In the genomic region with DNA sequence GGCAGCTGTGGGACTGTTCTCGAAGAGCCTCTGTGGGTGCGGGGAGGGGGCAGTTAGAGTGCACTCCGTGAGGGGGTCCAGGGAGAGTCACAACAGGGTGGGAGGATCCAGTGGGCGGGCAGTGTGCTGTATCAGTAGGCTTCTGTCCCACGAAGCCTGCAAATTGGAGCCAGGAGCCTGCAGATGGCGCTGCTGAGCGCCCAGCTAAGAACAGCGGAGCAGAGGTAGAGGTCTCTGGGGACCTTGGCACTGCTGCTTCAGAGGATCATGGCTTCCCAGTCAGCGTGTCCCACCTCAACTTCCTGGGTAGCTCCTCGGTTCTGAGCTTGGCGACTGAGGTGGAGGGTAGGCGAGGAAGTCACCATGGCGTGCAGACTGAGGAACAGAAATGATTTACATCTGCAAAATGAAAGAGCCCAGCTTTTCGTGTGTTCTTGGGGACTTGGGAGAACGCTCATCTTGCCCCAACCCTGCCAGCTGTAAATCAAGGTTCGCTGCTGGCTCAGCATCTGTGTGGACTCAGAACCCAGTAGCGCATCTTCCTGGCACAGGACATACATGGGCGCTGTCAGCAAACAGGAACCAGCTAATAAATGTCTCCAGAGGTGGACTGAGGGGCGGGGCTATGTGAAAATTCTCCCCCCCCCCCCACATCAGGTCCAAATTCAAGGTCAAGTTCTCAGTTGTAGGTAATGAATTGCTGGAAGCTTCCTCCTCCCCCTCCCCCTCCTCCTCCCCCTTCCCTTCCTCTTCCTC, we compare ENCODE assay signal across 8 mouse cellular contexts. TPM values are rescaled to one million over a fixed set of nuclear protein-coding genes. Genes with fewer than 3 reads are reported as not detected.
DNase-seq lines count a peak whose midpoint lies in the region; ATAC-seq lines count a peak whose summit lies in the region.

No protein-coding gene starts in this region.

- DNase-seq in left cerebral cortex, postnatal 4 days = peak; percentile 42
- DNase-seq in left cerebral cortex, adult 9 months (ENCODE audit: low spot score in 2 of 2) = no peak
- DNase-seq in hindbrain, embryonic 14.5 days (ENCODE audit: low spot score) = peak; percentile 49
- DNase-seq in MN1 (ENCODE audit: low spot score) = no peak
- no peak for DNase-seq in left cerebral cortex, postnatal 25 days (ENCODE audit: low spot score in 2 of 2)

- H3K9me3 ChIP-seq in hindbrain, embryonic 14.5 days (ENCODE audit: control insufficient read depth, low read length) = no peaks in the 10 kb centered on the region
- no peaks in the 10 kb centered on the region for H3K9me3 ChIP-seq in liver, embryonic 12.5 days (replicated peaks)
- H3K9me3 ChIP-seq in neural tube, embryonic 15.5 days (replicated peaks) = no peaks in the 10 kb centered on the region

- 28% methylated on average over 19 of the region's 19 CpGs for WGBS in hindbrain, embryonic 14.5 days
- WGBS in liver, embryonic 12.5 days (ENCODE audit: insufficient replicate concordance) = 22% methylated on average over 19 of the region's 19 CpGs
- 21% methylated on average over 19 of the region's 19 CpGs for WGBS in neural tube, embryonic 15.5 days

- intact Hi-C loops in left cerebral cortex, postnatal 4 days (cut with DNase I) = no loop called here
- intact Hi-C loops in left cerebral cortex, postnatal 25 days (cut with DNase I) = no loop called here

- no peaks in the 10 kb centered on the region for H3K4me1 ChIP-seq in hindbrain, embryonic 14.5 days (replicated peaks; ENCODE audit: control insufficient read depth, insufficient read depth, low read length)
- H3K4me1 ChIP-seq in liver, embryonic 12.5 days = peaks cover 24% of the 10 kb centered on the region
- peaks cover 5% of the 10 kb centered on the region for H3K4me1 ChIP-seq in neural tube, embryonic 15.5 days

- no peak overlapping the region for H3K9ac ChIP-seq in hindbrain, embryonic 14.5 days
- H3K9ac ChIP-seq in liver, embryonic 12.5 days = peak overlapping the region; percentile 53; the same call in 1 of the 2 replicates
- no peak overlapping the region for H3K9ac ChIP-seq in neural tube, embryonic 15.5 days (replicated peaks)

- H3K36me3 ChIP-seq in hindbrain, embryonic 14.5 days (replicated peaks; ENCODE audit: control insufficient read depth, insufficient read depth) = no peaks in the 10 kb centered on the region
- H3K36me3 ChIP-seq in liver, embryonic 12.5 days = no peaks in the 10 kb centered on the region
- H3K36me3 ChIP-seq in neural tube, embryonic 15.5 days = no peaks in the 10 kb centered on the region

- H3K27ac ChIP-seq in hindbrain, embryonic 14.5 days = no peak overlapping the region
- H3K27ac ChIP-seq in liver, embryonic 12.5 days = peak overlapping the region; percentile 51
- no peak overlapping the region for H3K27ac ChIP-seq in neural tube, embryonic 15.5 days (replicated peaks)

- ATAC-seq in common myeloid progenitor, adult 5-6 weeks (replicated peaks; ENCODE audit: low read depth, poor library complexity, severe bottlenecking) = peak; percentile 89
- no peak for ATAC-seq in hindbrain, embryonic 14.5 days (ENCODE audit: low FRiP score)
- peak; percentile 85 for ATAC-seq in liver, embryonic 12.5 days
- no peak for ATAC-seq in neural tube, embryonic 15.5 days (ENCODE audit: low FRiP score)

- H3K27me3 ChIP-seq in hindbrain, embryonic 14.5 days (ENCODE audit: control insufficient read depth, insufficient read depth, low read length) = no peaks in the 10 kb centered on the region
- H3K27me3 ChIP-seq in liver, embryonic 12.5 days (replicated peaks) = peaks cover 49% of the 10 kb centered on the region
- H3K27me3 ChIP-seq in neural tube, embryonic 15.5 days (replicated peaks) = no peaks in the 10 kb centered on the region

- no peak overlapping the region for H3K4me3 ChIP-seq in hindbrain, embryonic 14.5 days (replicated peaks; ENCODE audit: low read length)
- H3K4me3 ChIP-seq in liver, embryonic 12.5 days = peak overlapping the region; percentile 37
- no peak overlapping the region for H3K4me3 ChIP-seq in neural tube, embryonic 15.5 days (replicated peaks)

- H3K4me2 ChIP-seq in hindbrain, embryonic 14.5 days (replicated peaks) = no peak overlapping the region
- peak overlapping the region; percentile 67 for H3K4me2 ChIP-seq in liver, embryonic 12.5 days
- peak overlapping the region; percentile 20 for H3K4me2 ChIP-seq in neural tube, embryonic 15.5 days

RNA-seq across cellular contexts. Expression of gene Syf2, which starts 32.5 kb away (rescaled TPM):
- total RNA-seq in left cerebral cortex, postnatal 4 days (2021) = 10 to 100 TPM; 37.5 to 40.4 TPM
- 230 and 275 TPM in 2 replicates for total RNA-seq in common myeloid progenitor, adult 5-6 weeks (2017)
- polyA plus RNA-seq in hindbrain, embryonic 14.5 days (2014; fragmentation: Nextera tagmentation; extraction: Ambion mirVana) = 47.7 and 50.2 TPM in 2 replicates
- polyA plus RNA-seq in liver, embryonic 12.5 days (2016; fragmentation: Nextera tagmentation; extraction: Ambion mirVana) = 70.8 and 72.8 TPM in 2 replicates
- polyA plus RNA-seq in neural tube, embryonic 15.5 days (2015; fragmentation: Nextera tagmentation; extraction: Ambion mirVana) = 55.7 and 62.0 TPM in 2 replicates
- total RNA-seq in left cerebral cortex, postnatal 25 days (2021) = 10 to 100 TPM; 51.0 to 52.7 TPM

RNA-seq across cellular contexts. Expression of gene Rsrp1, which starts 39.8 kb away (rescaled TPM):
- 100 to 1,000 TPM; 231 to 238 TPM for total RNA-seq in left cerebral cortex, postnatal 4 days (2021)
- total RNA-seq in common myeloid progenitor, adult 5-6 weeks (2017) = 172 and 177 TPM in 2 replicates
- 405 and 417 TPM in 2 replicates for polyA plus RNA-seq in hindbrain, embryonic 14.5 days (2014; fragmentation: Nextera tagmentation; extraction: Ambion mirVana)
- 310 and 322 TPM in 2 replicates for polyA plus RNA-seq in liver, embryonic 12.5 days (2016; fragmentation: Nextera tagmentation; extraction: Ambion mirVana)
- polyA plus RNA-seq in neural tube, embryonic 15.5 days (2015; fragmentation: Nextera tagmentation; extraction: Ambion mirVana) = 460 and 502 TPM in 2 replicates
- total RNA-seq in left cerebral cortex, postnatal 25 days (2021) = 100 to 1,000 TPM; 230 to 267 TPM

RNA-seq across cellular contexts. Expression of gene Tmem50a, which starts 48.4 kb away (rescaled TPM):
- total RNA-seq in left cerebral cortex, postnatal 4 days (2021) = 100 to 1,000 TPM; 117 to 120 TPM
- 168 and 202 TPM in 2 replicates for total RNA-seq in common myeloid progenitor, adult 5-6 weeks (2017)
- polyA plus RNA-seq in hindbrain, embryonic 14.5 days (2014; fragmentation: Nextera tagmentation; extraction: Ambion mirVana) = 197 and 203 TPM in 2 replicates
- polyA plus RNA-seq in liver, embryonic 12.5 days (2016; fragmentation: Nextera tagmentation; extraction: Ambion mirVana) = 94.2 and 94.9 TPM in 2 replicates
- 198 and 218 TPM in 2 replicates for polyA plus RNA-seq in neural tube, embryonic 15.5 days (2015; fragmentation: Nextera tagmentation; extraction: Ambion mirVana)
- 100 to 1,000 TPM; 115 to 119 TPM for total RNA-seq in left cerebral cortex, postnatal 25 days (2021)

Comparison
In these comparisons a context has a peak if more than half of its experiments do, and no peak if none do; other contexts are left out.
1. DNase-seq: peak in left cerebral cortex, postnatal 4 days (single experiment) and hindbrain, embryonic 14.5 days (single experiment); none in left cerebral cortex, adult 9 months (0 of 2), MN1 (single experiment) and left cerebral cortex, postnatal 25 days (0 of 2).
2. ATAC-seq: peak in common myeloid progenitor, adult 5-6 weeks (single experiment) and liver, embryonic 12.5 days (single experiment); none in hindbrain, embryonic 14.5 days (single experiment) and neural tube, embryonic 15.5 days (single experiment).